Mouse (Mus musculus) megakaryocyte, embryonic 14.5 days (primary cell): Measurements from ENCODE around the gene Nxf1.

ENCODE experiments used
- FLI1 ChIP-seq: IDR thresholded peaks from 2 replicates; pipeline ENCODE4 v1.6.1; 2012; ENCODE audit warnings: low read length, inconsistent platforms, mixed read lengths
- GATA1 ChIP-seq: IDR thresholded peaks from 3 replicates; pipeline ENCODE4 v1.6.1; 2012; ENCODE audit warnings: mixed read lengths, low read length, inconsistent platforms, borderline replicate concordance

- TF ChIP-seq GATA1 = no peak
- no peak for TF ChIP-seq FLI1
These were observed 33.1 kb upstream of the Nxf1 start for GRCm38 (mm10) chr19:8723574-8724346.
